Mouse (Mus musculus) spleen, adult 2 months (tissue): Measurements from ENCODE around the gene Ston2.

Experiments
- CTCF ChIP-seq: fragments of 200-500 bp; IDR thresholded peaks from 2 replicates; pipeline ENCODE4 v1.5.1; 2011; ENCODE audit warnings: mild to moderate bottlenecking, inconsistent platforms; ENCODE audit not compliant: insufficient read depth, insufficient read length, insufficient replicate concordance; ENCODE audit errors: extremely low read depth
- POLR2A ChIP-seq: fragments of 200-500 bp; IDR thresholded peaks from 2 replicates; pipeline ENCODE4 v1.6.1; 2011; ENCODE audit warnings: low read depth, low read length, inconsistent platforms

- no peak for TF ChIP-seq CTCF
- no peak for TF ChIP-seq POLR2A
Measured at GRCm38 (mm10) chr12:91768176-91768575, 20.0 kb downstream of the Ston2 start.
